ENCODE assay signal across 19 mouse cellular contexts in genomic region chr8:124816866-124817265, GRCm38 (mm10). TPM values are rescaled to one million over a fixed set of nuclear protein-coding genes. Genes with fewer than 3 reads are reported as not detected.
"Had no signal": no experiment of that assay in that cellular context is flagged by ENCODE, and none has a peak within 500 bp of the region (broad histone marks: within the 10 kb centered on the region; RNA-seq: fewer than 3 reads in every experiment).

No protein-coding gene starts in this region.

- H3K4me1 ChIP-seq: midbrain, embryonic 10.5 days; midbrain, embryonic 12.5 days; neural tube, embryonic 13.5 days; neural tube, embryonic 15.5 days; stomach, embryonic 15.5 days had no signal

- H3K9ac ChIP-seq: liver, postnatal 0 days; lung, embryonic 15.5 days; midbrain, embryonic 12.5 days; neural tube, embryonic 13.5 days; neural tube, embryonic 15.5 days; stomach, embryonic 15.5 days had no signal

- H3K4me2 ChIP-seq: lung, embryonic 15.5 days; midbrain, embryonic 12.5 days; neural tube, embryonic 13.5 days; neural tube, embryonic 15.5 days; stomach, embryonic 15.5 days had no signal

- ATAC-seq: liver, postnatal 0 days; lung, postnatal 0 days; midbrain, embryonic 16.5 days had no signal

- DNase-seq: liver, postnatal 0 days; lung, adult 2 months; lung, postnatal 4 days; midbrain, embryonic 14.5 days; right cerebral cortex, postnatal 14 days; thymus, adult 2 months; thymus, postnatal 25 days; thymus, postnatal 4 days had no signal

- H3K27ac ChIP-seq: lung, embryonic 15.5 days; midbrain, embryonic 10.5 days; midbrain, embryonic 12.5 days; neural tube, embryonic 13.5 days; neural tube, embryonic 15.5 days; stomach, embryonic 15.5 days; stomach, postnatal 0 days had no signal

- H3K4me3 ChIP-seq: lung, embryonic 15.5 days; midbrain, embryonic 10.5 days; midbrain, embryonic 12.5 days; myocyte; neural tube, embryonic 13.5 days; neural tube, embryonic 15.5 days; stomach, embryonic 15.5 days had no signal

- H3K27me3 ChIP-seq: lung, embryonic 15.5 days; neural tube, embryonic 15.5 days; stomach, embryonic 15.5 days had no signal

- H3K36me3 ChIP-seq: lung, embryonic 15.5 days; stomach, embryonic 15.5 days had no signal

- H3K9me3 ChIP-seq: neural tube, embryonic 13.5 days; neural tube, embryonic 15.5 days; stomach, embryonic 15.5 days had no signal

RNA-seq across cellular contexts. Expression of gene Trim67, which starts 24.0 kb away (rescaled TPM):
- polyA plus RNA-seq: spleen, adult 2 months had no signal
